Mouse (Mus musculus): Measurements from ENCODE around the gene Rbfox1. TPM values are rescaled to one million over a fixed set of nuclear protein-coding genes. Genes with fewer than 3 reads are reported as not detected.

Gene Rbfox1
- polyA plus RNA-seq, 1 experiment = 0.21 TPM

- Histone ChIP-seq H3K9me3 (no peaks in the 10 kb centered on the region), H3K27me3 (replicated peaks) (no peaks in the 10 kb centered on the region), H3K4me3 (replicated peaks) (no peak overlapping the region), H3K36me3 (replicated peaks; ENCODE audit: low read length) (no peaks in the 10 kb centered on the region), H3K4me1 (no peaks in the 10 kb centered on the region)
- TF ChIP-seq FLI1 (IDR thresholded peaks at IDR 0.05; ENCODE audit: low read length) (no peak), GATA1 (IDR thresholded peaks at IDR 0.05; ENCODE audit: borderline replicate concordance, low read length) (no peak)
Measured at GRCm38 (mm10) chr16:6525507-6526170, 640.5 kb downstream of the Rbfox1 start.

- Histone ChIP-seq H3K4me1 (no peaks in the 10 kb centered on the region), H3K36me3 (replicated peaks; ENCODE audit: low read length) (no peaks in the 10 kb centered on the region), H3K27me3 (replicated peaks) (no peaks in the 10 kb centered on the region), H3K9me3 (no peaks in the 10 kb centered on the region), H3K4me3 (replicated peaks) (no peak overlapping the region)
- TF ChIP-seq FLI1 (IDR thresholded peaks at IDR 0.05; ENCODE audit: low read length) (no peak), GATA1 (IDR thresholded peaks at IDR 0.05; ENCODE audit: borderline replicate concordance, low read length) (no peak)
Measured at GRCm38 (mm10) chr16:6531459-6531858, 646.3 kb downstream of the Rbfox1 start.

- TF ChIP-seq GATA1 (IDR thresholded peaks at IDR 0.05; ENCODE audit: borderline replicate concordance, low read length) (no peak), FLI1 (IDR thresholded peaks at IDR 0.05; ENCODE audit: low read length) (no peak)
- no peaks in the 10 kb centered on the region for H3K36me3 ChIP-seq (replicated peaks; ENCODE audit: low read length)
- no peaks in the 10 kb centered on the region for H3K4me1 ChIP-seq
- no peaks in the 10 kb centered on the region for H3K9me3 ChIP-seq
- no peaks in the 10 kb centered on the region for H3K27me3 ChIP-seq (replicated peaks)
- no peak overlapping the region for H3K4me3 ChIP-seq (replicated peaks)
Measured at GRCm38 (mm10) chr16:6532077-6532995, 647.2 kb downstream of the Rbfox1 start.

- no peaks in the 10 kb centered on the region for H3K9me3 ChIP-seq
- H3K27me3 ChIP-seq (replicated peaks) = no peaks in the 10 kb centered on the region
- H3K4me1 ChIP-seq = no peaks in the 10 kb centered on the region
- no peak for TF ChIP-seq FLI1 (IDR thresholded peaks at IDR 0.05; ENCODE audit: low read length)
- no peak for TF ChIP-seq GATA1 (IDR thresholded peaks at IDR 0.05; ENCODE audit: borderline replicate concordance, low read length)
- no peak overlapping the region for H3K4me3 ChIP-seq (replicated peaks)
- no peaks in the 10 kb centered on the region for H3K36me3 ChIP-seq (replicated peaks; ENCODE audit: low read length)
Measured at GRCm38 (mm10) chr16:6555776-6556175, 670.6 kb downstream of the Rbfox1 start.

- Histone ChIP-seq H3K27me3 (replicated peaks) (no peaks in the 10 kb centered on the region), H3K4me1 (no peaks in the 10 kb centered on the region), H3K36me3 (replicated peaks; ENCODE audit: low read length) (no peaks in the 10 kb centered on the region), H3K4me3 (replicated peaks) (no peak overlapping the region), H3K9me3 (no peaks in the 10 kb centered on the region)
- no peak for TF ChIP-seq GATA1 (IDR thresholded peaks at IDR 0.05; ENCODE audit: borderline replicate concordance, low read length)
- TF ChIP-seq FLI1 (IDR thresholded peaks at IDR 0.05; ENCODE audit: low read length) = no peak
Measured at GRCm38 (mm10) chr16:6557726-6558125, 672.6 kb downstream of the Rbfox1 start.

- TF ChIP-seq GATA1 (IDR thresholded peaks at IDR 0.05; ENCODE audit: borderline replicate concordance, low read length) (no peak), FLI1 (IDR thresholded peaks at IDR 0.05; ENCODE audit: low read length) (no peak)
- Histone ChIP-seq H3K27me3 (replicated peaks) (no peaks in the 10 kb centered on the region), H3K9me3 (no peaks in the 10 kb centered on the region), H3K4me3 (replicated peaks) (no peak overlapping the region), H3K4me1 (no peaks in the 10 kb centered on the region), H3K36me3 (replicated peaks; ENCODE audit: low read length) (no peaks in the 10 kb centered on the region)
Measured at GRCm38 (mm10) chr16:6584700-6585099, 699.5 kb downstream of the Rbfox1 start.

GRCm38 (mm10) chr16:6585204-6585603 lies 700.0 kb downstream of the Rbfox1 start:
- H3K4me3 ChIP-seq (replicated peaks) = no peak overlapping the region
- no peaks in the 10 kb centered on the region for H3K36me3 ChIP-seq (replicated peaks; ENCODE audit: low read length)
- no peaks in the 10 kb centered on the region for H3K27me3 ChIP-seq (replicated peaks)
- no peaks in the 10 kb centered on the region for H3K9me3 ChIP-seq
- H3K4me1 ChIP-seq = no peaks in the 10 kb centered on the region
- no peak for TF ChIP-seq GATA1 (IDR thresholded peaks at IDR 0.05; ENCODE audit: borderline replicate concordance, low read length)
- TF ChIP-seq FLI1 (IDR thresholded peaks at IDR 0.05; ENCODE audit: low read length) = no peak

- no peak for TF ChIP-seq GATA1 (IDR thresholded peaks at IDR 0.05; ENCODE audit: borderline replicate concordance, low read length)
- no peak for TF ChIP-seq FLI1 (IDR thresholded peaks at IDR 0.05; ENCODE audit: low read length)
- no peaks in the 10 kb centered on the region for H3K36me3 ChIP-seq (replicated peaks; ENCODE audit: low read length)
- no peaks in the 10 kb centered on the region for H3K4me1 ChIP-seq
- H3K27me3 ChIP-seq (replicated peaks) = no peaks in the 10 kb centered on the region
- H3K4me3 ChIP-seq (replicated peaks) = no peak overlapping the region
- H3K9me3 ChIP-seq = no peaks in the 10 kb centered on the region
Measured at GRCm38 (mm10) chr16:6616526-6616925, 731.4 kb downstream of the Rbfox1 start.

- H3K4me1 ChIP-seq = no peaks in the 10 kb centered on the region
- TF ChIP-seq GATA1 (IDR thresholded peaks at IDR 0.05; ENCODE audit: borderline replicate concordance, low read length) (no peak), FLI1 (IDR thresholded peaks at IDR 0.05; ENCODE audit: low read length) (no peak)
- no peaks in the 10 kb centered on the region for H3K27me3 ChIP-seq (replicated peaks)
- no peak overlapping the region for H3K4me3 ChIP-seq (replicated peaks)
- no peaks in the 10 kb centered on the region for H3K36me3 ChIP-seq (replicated peaks; ENCODE audit: low read length)
- 0 out of 2 replicates have a peak, but pooled peaks cover 2% of the 10 kb centered on the region for H3K9me3 ChIP-seq
Measured at GRCm38 (mm10) chr16:6640330-6640729, 755.2 kb downstream of the Rbfox1 start.

GRCm38 (mm10) chr16:6646941-6647340 lies 761.8 kb downstream of the Rbfox1 start:
- TF ChIP-seq FLI1 (IDR thresholded peaks at IDR 0.05; ENCODE audit: low read length) (no peak), GATA1 (IDR thresholded peaks at IDR 0.05; ENCODE audit: borderline replicate concordance, low read length) (no peak)
- Histone ChIP-seq H3K4me1 (no peaks in the 10 kb centered on the region), H3K27me3 (replicated peaks) (no peaks in the 10 kb centered on the region), H3K9me3 (peaks cover 11% of the 10 kb centered on the region; the same call in 1 of the 2 replicates), H3K36me3 (replicated peaks; ENCODE audit: low read length) (no peaks in the 10 kb centered on the region), H3K4me3 (replicated peaks) (no peak overlapping the region)

Data from megakaryocyte, embryonic 14.5 days (primary cell).